Mouse (Mus musculus): Measurements from ENCODE around the gene Tas2r103. TPM values are rescaled to one million over a fixed set of nuclear protein-coding genes. Genes with fewer than 3 reads are reported as not detected.

Tas2r103 gene
- not detected for polyA plus RNA-seq (2014; fragmentation: Illumina TruSeq; extraction: RNeasy Lipid Tissue Mini Kit (QIAGEN cat#74804); ENCODE audit: low read depth, low replicate concordance)

GRCm38 (mm10) chr6:133037001-133037400, at the start of gene Tas2r103:
Tas2r103 (minus strand) TSS chr6:133037101.

GRCm38 (mm10) chr6:133055716-133056115, 18.8 kb upstream of the Tas2r103 start, which contains the start of gene Tas2r140:
Tas2r140 (minus strand) TSS chr6:133055816.

Other genes starting within 250 kb of the Tas2r103 start
- not detected for gene Tas2r117, start 234.3 kb downstream of the Tas2r103 start, polyA plus RNA-seq (2014; fragmentation: Illumina TruSeq; extraction: RNeasy Lipid Tissue Mini Kit (QIAGEN cat#74804); ENCODE audit: low read depth, low replicate concordance)
- gene Tas2r123, start 190.0 kb downstream of the Tas2r103 start, polyA plus RNA-seq (2014; fragmentation: Illumina TruSeq; extraction: RNeasy Lipid Tissue Mini Kit (QIAGEN cat#74804); ENCODE audit: low read depth, low replicate concordance), result not detected
- not detected for gene Tas2r116, start 181.7 kb downstream of the Tas2r103 start, polyA plus RNA-seq (2014; fragmentation: Illumina TruSeq; extraction: RNeasy Lipid Tissue Mini Kit (QIAGEN cat#74804); ENCODE audit: low read depth, low replicate concordance)
- not detected for gene Tas2r110, start 169.1 kb downstream of the Tas2r103 start, polyA plus RNA-seq (2014; fragmentation: Illumina TruSeq; extraction: RNeasy Lipid Tissue Mini Kit (QIAGEN cat#74804); ENCODE audit: low read depth, low replicate concordance)
- gene Tas2r113, start 144.1 kb downstream of the Tas2r103 start, polyA plus RNA-seq (2014; fragmentation: Illumina TruSeq; extraction: RNeasy Lipid Tissue Mini Kit (QIAGEN cat#74804); ENCODE audit: low read depth, low replicate concordance), result not detected
- not detected for gene Tas2r125, start 127.5 kb downstream of the Tas2r103 start, polyA plus RNA-seq (2014; fragmentation: Illumina TruSeq; extraction: RNeasy Lipid Tissue Mini Kit (QIAGEN cat#74804); ENCODE audit: low read depth, low replicate concordance)
- not detected for gene Tas2r129, start 86.0 kb downstream of the Tas2r103 start, polyA plus RNA-seq (2014; fragmentation: Illumina TruSeq; extraction: RNeasy Lipid Tissue Mini Kit (QIAGEN cat#74804); ENCODE audit: low read depth, low replicate concordance)
- not detected for gene Tas2r131, start 79.2 kb downstream of the Tas2r103 start, polyA plus RNA-seq (2014; fragmentation: Illumina TruSeq; extraction: RNeasy Lipid Tissue Mini Kit (QIAGEN cat#74804); ENCODE audit: low read depth, low replicate concordance)
- not detected for gene Tas2r109, start 56.1 kb downstream of the Tas2r103 start, polyA plus RNA-seq (2014; fragmentation: Illumina TruSeq; extraction: RNeasy Lipid Tissue Mini Kit (QIAGEN cat#74804); ENCODE audit: low read depth, low replicate concordance)
- gene Tas2r140, start 18.7 kb upstream of the Tas2r103 start, polyA plus RNA-seq (2014; fragmentation: Illumina TruSeq; extraction: RNeasy Lipid Tissue Mini Kit (QIAGEN cat#74804); ENCODE audit: low read depth, low replicate concordance), result not detected
- 432 TPM for gene Smim10l1, start 67.8 kb upstream of the Tas2r103 start, polyA plus RNA-seq (2014; fragmentation: Illumina TruSeq; extraction: RNeasy Lipid Tissue Mini Kit (QIAGEN cat#74804); ENCODE audit: low read depth, low replicate concordance)